Mouse (Mus musculus) hindbrain, embryonic 11.5 days (tissue): ENCODE data around the gene Usp48. TPM values are rescaled to one million over a fixed set of nuclear protein-coding genes. Genes with fewer than 3 reads are reported as not detected.

Experiments used
- ATAC-seq: fragments of 200-750 bp; cut with Nextera tagmentation; 2 replicates; pipeline ENCODE4 v1.8.0; 2017; ENCODE audit warnings: mild to moderate bottlenecking, moderate TSS enrichment, moderate library complexity; ENCODE audit not compliant: low FRiP score
- DNase-seq: peaks from one replicate; pipeline ENCODE4 v3.0.0-alpha.2; 2015; ENCODE audit warnings: low spot score
- H3K27ac ChIP-seq: fragments of 300-500 bp; sonication (generic); 2 replicates; pipeline ENCODE4 v1.5.1; 2014; ENCODE audit warnings: mild to moderate bottlenecking, low read depth, low read length
- H3K27me3 ChIP-seq: fragments of 300-500 bp; sonication (generic); 2 replicates; pipeline ENCODE4 v1.6.1; 2014; ENCODE audit warnings: mild to moderate bottlenecking, low read length, moderate library complexity, mixed read lengths; ENCODE audit not compliant: control insufficient read depth, insufficient read depth
- H3K36me3 ChIP-seq: fragments of 300-500 bp; sonication (generic); 2 replicates; pipeline ENCODE4 v1.6.1; 2014; ENCODE audit warnings: mild to moderate bottlenecking, low read length, moderate library complexity, mixed read lengths; ENCODE audit not compliant: control insufficient read depth, insufficient read depth
- H3K4me1 ChIP-seq: fragments of 300-500 bp; sonication (generic); replicated peaks from 2 replicates; pipeline ENCODE4 v1.6.1; 2014; ENCODE audit warnings: low read length, mixed read lengths; ENCODE audit not compliant: control insufficient read depth, insufficient read depth
- H3K4me2 ChIP-seq: fragments of 300-500 bp; sonication (generic); replicated peaks from 2 replicates; pipeline ENCODE4 v1.6.1; 2014; ENCODE audit warnings: mild to moderate bottlenecking, low read depth, low read length
- H3K4me3 ChIP-seq: fragments of 300-500 bp; sonication (generic); 2 replicates; pipeline ENCODE4 v1.5.1; 2014; ENCODE audit warnings: low read depth, low read length
- H3K9ac ChIP-seq: fragments of 300-500 bp; sonication (generic); 2 replicates; pipeline ENCODE4 v1.6.1; 2014; ENCODE audit warnings: low read depth, low read length
- H3K9me3 ChIP-seq: fragments of 300-500 bp; sonication (generic); 2 replicates; pipeline ENCODE4 v1.6.1; 2016; ENCODE audit warnings: low read length; ENCODE audit not compliant: control insufficient read depth
- WGBS: fragments of 180-500 bp; shearing (Covaris S2); extraction: QIAGEN DNeasy Blood & Tissue Kit; methylation state at CpG from one replicate; pipeline ENCODE4 v1.1.7; 2014; 5-methylcytosine and 5-hydroxymethylcytosine counted together
- polyA plus RNA-seq: library from polyadenylated mRNA; unstranded; fragments of >200 nt; fragmentation: Nextera tagmentation; extraction: Ambion mirVana; gene quantifications from 2 replicates; pipeline ENCODE4 v1.2.1, GENCODE M21; 2014

Gene Usp48
- polyA plus RNA-seq, 1 experiment from 2014 or later: 84.8 TPM

- H3K4me3 ChIP-seq: no peak overlapping the region
- H3K9ac ChIP-seq: no peak overlapping the region
- no peaks in the 10 kb centered on the region for H3K9me3 ChIP-seq
- 98% methylated on average over 2 of the region's 2 CpGs for WGBS
- peaks cover 8% of the 10 kb centered on the region; the same call in 1 of the 2 replicates for H3K36me3 ChIP-seq
- ATAC-seq (no peak), DNase-seq (no peak)
- no peaks in the 10 kb centered on the region for H3K27me3 ChIP-seq
- no peak overlapping the region for H3K27ac ChIP-seq
- H3K4me1 ChIP-seq: no peaks in the 10 kb centered on the region
- no peak overlapping the region for H3K4me2 ChIP-seq
Observed at GRCm38 (mm10) chr4:137643459-137643858, 49.9 kb downstream of the Usp48 start.

DNA sequence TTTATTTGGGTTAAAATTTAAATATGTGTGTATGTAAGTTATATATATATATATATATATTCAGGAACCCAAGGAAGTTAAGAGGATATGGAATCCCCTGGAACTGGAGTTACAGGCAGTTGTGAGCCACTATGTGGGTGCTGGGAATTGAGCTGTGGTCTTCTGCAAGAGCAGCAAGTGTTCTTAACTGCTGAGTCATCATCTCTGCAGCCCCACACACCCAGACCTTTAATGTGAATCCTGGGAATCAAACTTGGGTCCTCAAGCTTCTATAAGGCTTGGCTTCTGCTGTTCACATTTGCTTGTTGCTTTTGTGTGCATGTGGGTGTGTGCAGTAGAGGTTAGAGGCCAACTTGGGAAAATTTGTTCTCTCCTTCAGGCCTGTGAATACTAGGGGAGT, 52.7 kb downstream of the Usp48 start:
- DNase-seq: no peak
- no peaks in the 10 kb centered on the region for H3K9me3 ChIP-seq
- H3K4me1 ChIP-seq: no peaks in the 10 kb centered on the region
- no peak overlapping the region for H3K4me3 ChIP-seq
- peaks cover 10% of the 10 kb centered on the region; the same call in 1 of the 2 replicates for H3K36me3 ChIP-seq
- H3K9ac ChIP-seq: no peak overlapping the region
- H3K27me3 ChIP-seq: no peaks in the 10 kb centered on the region
- H3K27ac ChIP-seq: no peak overlapping the region
- ATAC-seq: no peak
- H3K4me2 ChIP-seq: no peak overlapping the region

DNA sequence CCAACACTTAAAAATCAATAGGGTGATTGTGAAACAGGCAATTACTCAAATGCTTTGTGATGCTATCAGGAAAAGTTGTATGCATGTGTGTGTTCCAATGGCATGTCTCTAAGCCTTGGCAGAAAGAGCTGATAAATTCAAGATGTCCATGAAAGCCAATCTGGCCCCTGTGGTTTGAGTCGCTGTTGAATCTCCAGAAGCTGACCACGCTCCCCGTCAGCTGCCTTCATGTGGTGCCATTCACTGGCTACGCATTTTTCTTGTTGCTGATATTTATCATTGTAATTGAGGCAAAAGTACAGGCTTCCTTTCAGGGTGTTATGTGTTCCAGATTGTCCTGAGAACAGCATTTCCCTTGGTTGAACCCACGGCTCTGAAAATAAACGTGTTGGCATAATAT, 54.1 kb downstream of the Usp48 start:
- H3K4me3 ChIP-seq: no peak overlapping the region
- no peak for DNase-seq
- no peaks in the 10 kb centered on the region for H3K9me3 ChIP-seq
- H3K27ac ChIP-seq: no peak overlapping the region
- no peak overlapping the region for H3K4me2 ChIP-seq
- ATAC-seq: no peak
- no peaks in the 10 kb centered on the region for H3K27me3 ChIP-seq
- no peaks in the 10 kb centered on the region for H3K4me1 ChIP-seq
- peaks cover 11% of the 10 kb centered on the region for H3K36me3 ChIP-seq
- H3K9ac ChIP-seq: no peak overlapping the region
- 84% methylated on average over 6 of the region's 6 CpGs for WGBS

DNA sequence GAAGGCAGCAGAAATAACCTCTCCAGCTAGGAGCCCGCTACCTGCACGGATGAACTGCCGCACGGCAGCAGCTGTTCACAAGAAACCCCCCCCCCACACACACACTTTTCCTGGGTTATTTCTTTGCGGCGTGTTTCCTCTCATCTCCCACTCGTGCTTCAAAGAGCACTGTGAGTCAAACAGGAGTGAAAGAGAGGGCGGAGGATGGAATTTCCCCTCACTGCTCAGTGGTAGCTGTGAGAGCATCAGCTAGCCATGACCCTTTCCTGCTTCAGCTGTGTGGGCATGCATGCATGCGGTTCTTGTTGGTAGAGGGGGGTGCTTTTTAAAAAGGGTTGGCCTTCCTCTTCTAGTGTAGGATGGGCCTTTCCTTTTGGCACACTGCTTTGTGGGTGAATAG, 54.7 kb downstream of the Usp48 start:
- Histone ChIP-seq H3K36me3 (peaks cover 11% of the 10 kb centered on the region), H3K9ac (no peak overlapping the region), H3K4me3 (no peak overlapping the region), H3K27ac (no peak overlapping the region), H3K4me1 (no peaks in the 10 kb centered on the region), H3K27me3 (no peaks in the 10 kb centered on the region), H3K9me3 (no peaks in the 10 kb centered on the region), H3K4me2 (no peak overlapping the region)
- DNase-seq (no peak), ATAC-seq (no peak)
- WGBS: 90% methylated on average over 9 of the region's 9 CpGs

- no peak overlapping the region for H3K27ac ChIP-seq
- DNase-seq (no peak), ATAC-seq (no peak)
- H3K27me3 ChIP-seq: no peaks in the 10 kb centered on the region
- H3K4me2 ChIP-seq: no peak overlapping the region
- no peaks in the 10 kb centered on the region; the same call in 1 of the 2 replicates for H3K4me1 ChIP-seq
- WGBS: 87% methylated on average over 5 of the region's 5 CpGs
- no peak overlapping the region for H3K4me3 ChIP-seq
- H3K36me3 ChIP-seq: peaks cover 8% of the 10 kb centered on the region
- H3K9ac ChIP-seq: no peak overlapping the region
- no peaks in the 10 kb centered on the region for H3K9me3 ChIP-seq
Observed at GRCm38 (mm10) chr4:137650912-137651311, 57.4 kb downstream of the Usp48 start.

DNA sequence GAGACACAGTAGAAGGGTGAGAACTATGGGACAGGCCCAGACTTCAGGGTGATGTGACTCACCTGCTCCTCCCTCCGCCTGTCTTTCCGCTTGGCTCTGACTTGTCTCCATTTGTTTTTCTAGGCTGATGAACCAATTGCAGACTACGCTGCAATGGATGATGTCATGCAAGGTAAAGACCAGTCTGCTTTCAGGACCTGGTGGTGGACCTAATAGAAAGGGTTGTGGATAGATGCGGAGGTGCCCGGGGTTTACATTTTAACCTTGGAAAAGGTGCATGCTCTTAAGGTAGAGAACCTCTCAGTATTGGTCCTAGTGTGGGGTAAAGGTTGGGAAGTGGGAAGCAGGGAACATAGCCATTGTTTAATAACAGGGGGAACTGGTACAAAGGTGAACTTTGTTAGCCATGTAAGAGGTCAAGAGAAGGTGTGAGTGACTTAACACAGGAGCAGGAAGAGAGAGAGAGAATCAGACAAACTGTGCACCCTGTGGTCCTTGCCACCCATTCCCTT, 59.3 kb downstream of the Usp48 start:
- DNase-seq: no peak
- H3K36me3 ChIP-seq: peaks cover 8% of the 10 kb centered on the region
- H3K27me3 ChIP-seq: no peaks in the 10 kb centered on the region
- H3K4me3 ChIP-seq: no peak overlapping the region
- no peaks in the 10 kb centered on the region; the same call in 1 of the 2 replicates for H3K4me1 ChIP-seq
- no peak overlapping the region for H3K4me2 ChIP-seq
- WGBS: over 99% methylated on average over 5 of the region's 5 CpGs
- no peak overlapping the region for H3K9ac ChIP-seq
- H3K9me3 ChIP-seq: no peaks in the 10 kb centered on the region
- no peak overlapping the region for H3K27ac ChIP-seq
- ATAC-seq: no peak

- DNase-seq: no peak
- Histone ChIP-seq H3K9ac (no peak overlapping the region), H3K27me3 (no peaks in the 10 kb centered on the region), H3K4me3 (no peak overlapping the region), H3K27ac (no peak overlapping the region), H3K9me3 (no peaks in the 10 kb centered on the region), H3K36me3 (peaks cover 7% of the 10 kb centered on the region), H3K4me2 (no peak overlapping the region), H3K4me1 (peaks cover 2% of the 10 kb centered on the region; the same call in 1 of the 2 replicates)
- 81% methylated on average over 18 of the region's 18 CpGs for WGBS
- ATAC-seq: no peak
Observed at GRCm38 (mm10) chr4:137655241-137656031, 61.9 kb downstream of the Usp48 start.

- Histone ChIP-seq H3K9ac (no peak overlapping the region), H3K4me2 (no peak overlapping the region), H3K27ac (no peak overlapping the region), H3K9me3 (no peaks in the 10 kb centered on the region), H3K36me3 (peaks cover 3% of the 10 kb centered on the region; the same call in 1 of the 2 replicates), H3K4me1 (peaks cover 3% of the 10 kb centered on the region; the same call in 1 of the 2 replicates), H3K27me3 (no peaks in the 10 kb centered on the region), H3K4me3 (no peak overlapping the region)
- no peak for ATAC-seq
- DNase-seq: no peak
- 86% methylated on average over 7 of the region's 8 CpGs for WGBS
Observed at GRCm38 (mm10) chr4:137657674-137658073, 64.1 kb downstream of the Usp48 start.

DNA sequence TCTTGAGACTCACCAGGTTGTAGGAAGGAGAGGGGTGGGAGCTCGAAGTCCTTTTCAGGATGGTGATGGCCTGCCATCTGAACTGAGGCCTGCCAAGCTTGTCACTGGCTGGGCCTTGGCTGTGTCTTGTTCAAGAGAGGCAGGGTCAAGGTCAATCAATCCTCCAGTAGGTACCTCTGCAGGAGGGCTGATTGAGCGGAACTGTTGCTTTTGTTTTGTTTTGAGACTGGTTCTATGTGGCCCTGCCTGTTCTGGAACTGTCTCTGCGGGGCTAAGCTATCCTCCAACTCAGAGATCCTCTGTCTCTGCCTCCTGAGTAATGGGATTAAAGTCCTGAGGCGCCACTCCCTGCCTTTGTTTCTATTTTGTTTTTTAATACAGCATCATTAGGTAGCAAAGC, 66.0 kb downstream of the Usp48 start:
- Histone ChIP-seq H3K9me3 (no peaks in the 10 kb centered on the region), H3K4me3 (no peak overlapping the region), H3K4me2 (no peak overlapping the region), H3K27ac (no peak overlapping the region), H3K4me1 (peaks cover 3% of the 10 kb centered on the region; the same call in 1 of the 2 replicates), H3K36me3 (peaks cover 3% of the 10 kb centered on the region; the same call in 1 of the 2 replicates), H3K27me3 (peaks cover 9% of the 10 kb centered on the region), H3K9ac (no peak overlapping the region)
- ATAC-seq (no peak), DNase-seq (no peak)
- WGBS: 57% methylated on average over 4 of the region's 4 CpGs
